Mouse (Mus musculus) cortical plate, adult 2 months (tissue): ENCODE measurements around the gene Ap5z1.

Experiments
- CTCF ChIP-seq: fragments of 200-500 bp; IDR thresholded peaks from 2 replicates; pipeline ENCODE4 v1.5.1; 2011; ENCODE audit warnings: mild to moderate bottlenecking, control low read depth, low read length; ENCODE audit not compliant: insufficient read depth; ENCODE audit errors: extremely low read depth
- POLR2A ChIP-seq: fragments of 200-500 bp; IDR thresholded peaks from 2 replicates; pipeline ENCODE4 v1.6.1; 2011; ENCODE audit warnings: mild to moderate bottlenecking, low read length, control low read depth; ENCODE audit not compliant: insufficient read depth; ENCODE audit errors: extremely low read depth

GRCm38 (mm10) chr5:142463011-142463410 lies 733 bp upstream of the Ap5z1 start:
- no peak for TF ChIP-seq CTCF
- TF ChIP-seq POLR2A, result no peak
